Comparison of ENCODE assay signal across 22 mouse cellular contexts in the genomic region with DNA sequence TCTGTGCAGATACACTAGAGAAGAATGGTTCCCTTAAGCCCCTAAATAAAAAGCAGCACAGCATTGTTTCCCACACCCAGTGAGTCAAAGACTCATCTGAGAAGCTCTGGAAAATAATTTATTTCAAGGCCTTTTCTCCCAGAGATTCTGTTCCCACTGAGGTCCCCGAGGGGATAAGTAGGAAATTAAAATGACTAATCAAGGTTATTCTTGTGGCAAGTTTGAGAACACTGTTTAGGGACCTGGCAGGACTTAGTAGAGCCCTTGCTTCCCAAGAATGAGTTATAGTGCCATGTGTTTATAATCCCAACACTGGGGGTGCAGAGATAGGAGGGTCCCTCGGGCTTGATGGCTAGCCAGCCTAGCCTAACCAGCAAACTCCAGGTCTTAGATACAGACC.
A peak's percentile ranks its signal among the peaks of the same experiment; 100 is the strongest.
DNase-seq lines count a peak whose midpoint lies in the region; ATAC-seq and TF ChIP-seq lines count a peak whose summit lies in the region.
"Had no signal": no experiment of that assay in that cellular context is flagged by ENCODE, and none has a peak within 500 bp of the region (broad histone marks: within the 10 kb centered on the region; RNA-seq: fewer than 3 reads in every experiment).

No protein-coding gene starts in this region.

- ATAC-seq in liver, embryonic 11.5 days (replicated peaks; ENCODE audit: low FRiP score), result no peak
- ATAC-seq: forebrain, embryonic 16.5 days; hindbrain, embryonic 16.5 days; intestine, embryonic 16.5 days; midbrain, embryonic 15.5 days had no signal

- peaks cover 17% of the 10 kb centered on the region for H3K36me3 ChIP-seq in liver, adult 2 months (ENCODE audit: control insufficient read depth, insufficient read depth, low read length)
- H3K36me3 ChIP-seq in liver, embryonic 11.5 days (ENCODE audit: control insufficient read depth, insufficient read depth, low read length), result no peaks in the 10 kb centered on the region
- H3K36me3 ChIP-seq: embryonic facial prominence, embryonic 15.5 days; G1E had no signal

- no peaks in the 10 kb centered on the region for H3K27me3 ChIP-seq in liver, adult 2 months (ENCODE audit: control insufficient read depth, insufficient read depth, low read length)
- no peaks in the 10 kb centered on the region for H3K27me3 ChIP-seq in liver, embryonic 11.5 days (replicated peaks; ENCODE audit: control insufficient read depth, insufficient read depth, low read length)
- H3K27me3 ChIP-seq: embryonic facial prominence, embryonic 15.5 days; midbrain, embryonic 15.5 days had no signal

- H3K4me2 ChIP-seq in liver, embryonic 11.5 days, result no peak overlapping the region
- H3K4me2 ChIP-seq: embryonic facial prominence, embryonic 15.5 days; lung, embryonic 14.5 days; midbrain, embryonic 15.5 days had no signal

- no peaks in the 10 kb centered on the region for H3K9me3 ChIP-seq in liver, embryonic 11.5 days (ENCODE audit: control insufficient read depth, low read length)
- H3K9me3 ChIP-seq: embryonic facial prominence, embryonic 15.5 days; G1E; midbrain, embryonic 15.5 days had no signal

- H3K27ac ChIP-seq in liver, adult 2 months (replicated peaks; ENCODE audit: insufficient read depth, low read depth, low read length), result peak overlapping the region; percentile 98
- H3K27ac ChIP-seq in liver, embryonic 11.5 days (ENCODE audit: low read depth, low read length), result no peak overlapping the region
- H3K27ac ChIP-seq: embryonic facial prominence, embryonic 15.5 days; midbrain, embryonic 15.5 days had no signal

- peaks cover 8% of the 10 kb centered on the region; the same call in 1 of the 2 replicates for H3K79me2 ChIP-seq in liver, adult 2 months (ENCODE audit: control insufficient read depth, insufficient read depth, low read length)

- no peak for TF ChIP-seq CTCF in liver, adult 2 months (IDR thresholded peaks at IDR 0.05; ENCODE audit: low read depth, low read length)

- TF ChIP-seq POLR2A in liver, adult 2 months (IDR thresholded peaks at IDR 0.05; ENCODE audit: extremely low read depth, insufficient read depth, low read length), result no peak

- H3K4me1 ChIP-seq in liver, adult 2 months (ENCODE audit: control insufficient read depth, insufficient read depth, low read length), result peaks cover 47% of the 10 kb centered on the region
- peaks cover 2% of the 10 kb centered on the region; the same call in 1 of the 2 replicates for H3K4me1 ChIP-seq in liver, embryonic 11.5 days (replicated peaks; ENCODE audit: control insufficient read depth, insufficient read depth, low read length)
- H3K4me1 ChIP-seq: embryonic facial prominence, embryonic 15.5 days had no signal

- 50% methylated on average over 2 of the region's 2 CpGs for WGBS in liver, adult 2 months
- WGBS in liver, embryonic 11.5 days, result 51% methylated on average over 2 of the region's 2 CpGs

- peak; percentile 24 for DNase-seq in adrenal gland, postnatal 10 days
- no peak for DNase-seq in adrenal gland, postnatal 4 days (ENCODE audit: low spot score in 2 of 2)
- DNase-seq in heart, adult 9 months (ENCODE audit: low spot score in 2 of 2), result peak; percentile 53 to 65
- DNase-seq in heart, postnatal 25 days (ENCODE audit: low spot score), result no peak
- no peak for DNase-seq in liver, adult 2 months (ENCODE audit: extremely low read depth, low read depth, low spot score)
- DNase-seq in liver, embryonic 11.5 days (ENCODE audit: low spot score), result no peak
- DNase-seq in MN1 (ENCODE audit: low spot score), result no peak
- DNase-seq: adrenal gland, postnatal 36 days; cerebellum, adult 2 months; cerebellum, postnatal 36 days; kidney, postnatal 36 days; lung, embryonic 14.5 days; lung, postnatal 36 days; spleen, adult 18-20 months; thymus, postnatal 36 days had no signal

- intact Hi-C loops in heart, postnatal 25 days (cut with DNase I), result loop anchor here (5.0 kb wide), 2 partner anchors 34 to 49 kb away; no protein-coding TSS in a partner anchor

- H3K4me3 ChIP-seq in liver, adult 2 months (ENCODE audit: insufficient read depth, low read depth, low read length), result peak overlapping the region; percentile 49
- no peak overlapping the region for H3K4me3 ChIP-seq in liver, embryonic 11.5 days (ENCODE audit: low read depth, low read length)
- H3K4me3 ChIP-seq: embryonic facial prominence, embryonic 15.5 days; midbrain, embryonic 15.5 days; myocyte had no signal

- peak overlapping the region; percentile 69 for H3K9ac ChIP-seq in liver, adult 2 months (ENCODE audit: low read depth, low read length)
- H3K9ac ChIP-seq in liver, embryonic 11.5 days (ENCODE audit: low read depth, low read length), result no peak overlapping the region
- H3K9ac ChIP-seq: embryonic facial prominence, embryonic 15.5 days; lung, embryonic 14.5 days; midbrain, embryonic 15.5 days had no signal

Comparison
In these comparisons a context has a peak if more than half of its experiments do, and no peak if none do; other contexts are left out.
1. DNase-seq: peak in adrenal gland, postnatal 10 days (single experiment) and heart, adult 9 months (2 of 2); none in adrenal gland, postnatal 4 days (0 of 2), heart, postnatal 25 days (single experiment), liver, adult 2 months (single experiment), liver, embryonic 11.5 days (single experiment) and MN1 (single experiment).